15 mouse cellular contexts compared by ENCODE assay signal in genomic region chr1:132149410-132149809, GRCm38 (mm10). TPM values are rescaled to one million over a fixed set of nuclear protein-coding genes. Genes with fewer than 3 reads are reported as not detected.
"Had no signal": no experiment of that assay in that cellular context is flagged by ENCODE, and none has a peak within 500 bp of the region (broad histone marks: within the 10 kb centered on the region; RNA-seq: fewer than 3 reads in every experiment).

No protein-coding gene starts in this region.

- H3K9ac ChIP-seq: limb, embryonic 12.5 days; liver, embryonic 13.5 days; liver, postnatal 0 days; lung, embryonic 15.5 days; neural tube, embryonic 13.5 days had no signal

- H3K4me2 ChIP-seq: limb, embryonic 12.5 days; liver, embryonic 13.5 days; lung, embryonic 15.5 days; midbrain, embryonic 11.5 days; midbrain, embryonic 15.5 days; neural tube, embryonic 13.5 days had no signal

- ATAC-seq: midbrain, embryonic 15.5 days had no signal

- H3K36me3 ChIP-seq: limb, embryonic 12.5 days; liver, embryonic 13.5 days; lung, embryonic 15.5 days; midbrain, embryonic 15.5 days; neural tube, embryonic 13.5 days had no signal

- H3K27me3 ChIP-seq: liver, embryonic 13.5 days; lung, embryonic 15.5 days; midbrain, embryonic 15.5 days; neural tube, embryonic 13.5 days had no signal

- H3K27ac ChIP-seq: limb, embryonic 12.5 days; liver, embryonic 13.5 days; lung, embryonic 15.5 days; midbrain, embryonic 15.5 days; neural tube, embryonic 13.5 days had no signal

- H3K4me3 ChIP-seq: limb, embryonic 12.5 days; liver, embryonic 13.5 days; lung, embryonic 15.5 days; megakaryocyte, embryonic 14.5 days; midbrain, embryonic 15.5 days; neural tube, embryonic 13.5 days had no signal

- DNase-seq: layer of hippocampus, postnatal 36 days; liver; liver, embryonic 13.5 days; liver, postnatal 0 days; lung, postnatal 14 days; spleen, adult 18-20 months; thymus, adult 18-20 months; thymus, postnatal 14 days had no signal

- H3K9me3 ChIP-seq: limb, embryonic 12.5 days; liver, embryonic 13.5 days; lung, embryonic 15.5 days; megakaryocyte, embryonic 14.5 days; midbrain, embryonic 15.5 days; neural tube, embryonic 13.5 days had no signal

RNA-seq across cellular contexts. Expression of gene Cdk18, which starts 9.9 kb away (rescaled TPM):
- total RNA-seq: monocyte, adult 5-6 weeks had no signal

RNA-seq across cellular contexts. Expression of gene Lemd1, which starts 41.8 kb away (rescaled TPM):
- total RNA-seq: monocyte, adult 5-6 weeks had no signal
- polyA plus RNA-seq: liver, embryonic 13.5 days; liver, postnatal 0 days had no signal

RNA-seq across cellular contexts. Expression of gene AC124108.1, which starts 41.8 kb away (rescaled TPM):
- total RNA-seq: monocyte, adult 5-6 weeks had no signal
- polyA plus RNA-seq: liver, embryonic 13.5 days; liver, postnatal 0 days had no signal
